Mouse (Mus musculus): ENCODE measurements at regions not wholly inside any gene's neighbourhood (a gene's known extent, or its start where the extent isn't known, plus 50 kb on each side); places are given as distances from the start of the nearest gene placed in this dataset.

DNA sequence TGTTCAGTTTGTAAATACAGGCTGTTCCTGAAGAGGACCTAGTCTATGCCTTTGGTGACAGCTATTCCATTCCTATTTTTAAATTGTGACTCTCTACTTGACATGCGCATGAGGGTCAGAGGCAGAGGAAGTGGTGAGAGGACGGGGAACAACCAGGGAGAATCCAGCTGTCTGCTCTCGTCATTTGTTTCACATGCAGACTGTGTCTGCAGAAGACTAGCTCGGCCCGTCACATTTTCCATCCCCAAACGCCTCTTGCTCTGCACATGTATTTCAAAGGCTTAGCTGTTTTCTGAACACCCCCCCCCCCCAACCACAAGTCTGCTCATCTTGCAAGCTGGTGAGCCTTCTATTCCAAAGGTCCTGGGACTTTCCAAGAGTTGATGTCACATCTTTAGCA lies 339.4 kb downstream of the Dhx35 start:
- TF ChIP-seq CTCF (IDR thresholded peaks at IDR 0.05; ENCODE audit: low read depth, low read length) (no peak), POLR2A (IDR thresholded peaks at IDR 0.05; ENCODE audit: insufficient read depth, low read length) (no peak), EP300 (IDR thresholded peaks at IDR 0.05; ENCODE audit: insufficient read depth, low read depth, low read length) (no peak)
- Histone ChIP-seq H3K4me1 (ENCODE audit: control insufficient read depth, insufficient read depth, low read length) (no peaks in the 10 kb centered on the region), H3K9me3 (replicated peaks; ENCODE audit: control insufficient read depth, insufficient read depth, low read length, poor library complexity, severe bottlenecking) (no peaks in the 10 kb centered on the region), H3K27ac (ENCODE audit: insufficient read depth, low read length) (no peak overlapping the region), H3K9ac (ENCODE audit: low read depth, poor library complexity, severe bottlenecking) (no peak overlapping the region), H3K36me3 (ENCODE audit: control insufficient read depth, insufficient read depth, low read length, poor library complexity, severe bottlenecking) (no peaks in the 10 kb centered on the region), H3K4me3 (ENCODE audit: low read depth, low read length) (no peak overlapping the region), H3K27me3 (ENCODE audit: control insufficient read depth, insufficient read depth, low read length, poor library complexity, severe bottlenecking) (no peaks in the 10 kb centered on the region)

DNA sequence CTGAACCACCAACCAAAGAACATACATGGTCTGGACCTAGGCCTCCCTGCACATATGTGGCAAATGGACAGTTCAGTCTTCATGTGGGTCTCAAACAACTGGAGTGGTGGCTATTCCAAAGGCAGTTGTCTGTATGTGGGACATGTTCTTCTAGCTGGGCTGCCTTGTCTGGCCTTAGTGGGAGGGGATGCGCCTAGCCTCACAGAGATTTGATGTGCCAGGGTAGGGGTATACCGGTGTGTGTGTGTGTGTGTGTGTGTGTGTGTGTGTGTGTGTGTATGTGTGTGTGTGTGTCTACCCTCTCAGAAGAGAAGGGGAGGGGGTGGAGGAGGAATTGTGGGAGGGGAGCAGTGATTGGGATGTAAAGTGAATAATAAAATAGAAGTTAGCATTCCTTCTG lies 344.0 kb downstream of the Dhx35 start:
- Histone ChIP-seq H3K27me3 (ENCODE audit: control insufficient read depth, insufficient read depth, low read length, poor library complexity, severe bottlenecking) (no peaks in the 10 kb centered on the region), H3K4me3 (ENCODE audit: low read depth, low read length) (no peak overlapping the region), H3K9me3 (replicated peaks; ENCODE audit: control insufficient read depth, insufficient read depth, low read length, poor library complexity, severe bottlenecking) (no peaks in the 10 kb centered on the region), H3K27ac (ENCODE audit: insufficient read depth, low read length) (no peak overlapping the region), H3K9ac (ENCODE audit: low read depth, poor library complexity, severe bottlenecking) (no peak overlapping the region), H3K4me1 (ENCODE audit: control insufficient read depth, insufficient read depth, low read length) (no peaks in the 10 kb centered on the region), H3K36me3 (ENCODE audit: control insufficient read depth, insufficient read depth, low read length, poor library complexity, severe bottlenecking) (no peaks in the 10 kb centered on the region)
- no peak for TF ChIP-seq EP300 (IDR thresholded peaks at IDR 0.05; ENCODE audit: insufficient read depth, low read depth, low read length)
- no peak for TF ChIP-seq POLR2A (IDR thresholded peaks at IDR 0.05; ENCODE audit: insufficient read depth, low read length)
- no peak for TF ChIP-seq CTCF (IDR thresholded peaks at IDR 0.05; ENCODE audit: low read depth, low read length)

DNA sequence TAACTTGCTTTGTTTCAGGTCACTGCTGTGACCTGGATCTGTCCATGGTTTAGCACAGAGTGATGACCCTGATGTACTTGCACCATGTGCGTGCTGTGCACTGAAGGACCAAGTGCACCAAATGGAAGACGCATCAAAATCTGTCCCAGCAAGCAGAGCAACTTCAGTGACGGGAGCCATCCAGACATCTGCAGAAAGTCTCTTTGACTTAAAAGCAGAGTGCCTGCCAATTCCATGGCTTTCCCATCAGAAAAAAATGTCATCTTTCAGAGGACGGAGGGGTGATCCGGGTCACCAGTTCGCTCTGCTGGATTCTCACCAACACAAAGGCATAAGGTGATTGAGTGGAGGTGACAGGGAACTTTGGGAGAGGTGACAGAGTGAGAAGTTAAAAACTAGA lies 351.4 kb downstream of the Dhx35 start:
- Histone ChIP-seq H3K9me3 (replicated peaks; ENCODE audit: control insufficient read depth, insufficient read depth, low read length, poor library complexity, severe bottlenecking) (no peaks in the 10 kb centered on the region), H3K4me1 (ENCODE audit: control insufficient read depth, insufficient read depth, low read length) (no peaks in the 10 kb centered on the region), H3K9ac (ENCODE audit: low read depth, poor library complexity, severe bottlenecking) (no peak overlapping the region), H3K27me3 (ENCODE audit: control insufficient read depth, insufficient read depth, low read length, poor library complexity, severe bottlenecking) (no peaks in the 10 kb centered on the region), H3K27ac (ENCODE audit: insufficient read depth, low read length) (no peak overlapping the region), H3K4me3 (ENCODE audit: low read depth, low read length) (no peak overlapping the region), H3K36me3 (ENCODE audit: control insufficient read depth, insufficient read depth, low read length, poor library complexity, severe bottlenecking) (no peaks in the 10 kb centered on the region)
- no peak for TF ChIP-seq EP300 (IDR thresholded peaks at IDR 0.05; ENCODE audit: insufficient read depth, low read depth, low read length)
- TF ChIP-seq POLR2A (IDR thresholded peaks at IDR 0.05; ENCODE audit: insufficient read depth, low read length), result no peak
- no peak for TF ChIP-seq CTCF (IDR thresholded peaks at IDR 0.05; ENCODE audit: low read depth, low read length)

DNA sequence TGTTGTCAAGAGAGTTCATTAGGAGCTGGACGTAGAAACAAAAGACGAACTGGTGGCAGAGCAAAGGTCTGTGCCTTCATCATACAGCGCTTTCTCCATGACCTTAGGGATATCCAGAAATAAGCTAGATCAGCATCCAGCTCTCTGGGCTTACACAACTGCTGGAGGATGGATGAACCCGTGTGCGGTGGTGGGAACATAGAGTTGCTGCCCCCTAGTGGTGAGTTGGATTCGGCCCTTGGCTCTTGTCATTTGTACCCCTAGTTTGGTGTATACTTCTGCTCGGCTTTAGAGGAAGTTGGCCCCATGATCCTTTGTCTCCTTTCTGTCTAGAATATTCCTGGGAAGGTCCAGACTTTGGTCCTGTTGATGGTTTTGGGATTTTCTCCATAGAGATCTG lies 369.4 kb downstream of the Dhx35 start:
- H3K27me3 ChIP-seq (ENCODE audit: control insufficient read depth, insufficient read depth, low read length, poor library complexity, severe bottlenecking), result no peaks in the 10 kb centered on the region

DNA sequence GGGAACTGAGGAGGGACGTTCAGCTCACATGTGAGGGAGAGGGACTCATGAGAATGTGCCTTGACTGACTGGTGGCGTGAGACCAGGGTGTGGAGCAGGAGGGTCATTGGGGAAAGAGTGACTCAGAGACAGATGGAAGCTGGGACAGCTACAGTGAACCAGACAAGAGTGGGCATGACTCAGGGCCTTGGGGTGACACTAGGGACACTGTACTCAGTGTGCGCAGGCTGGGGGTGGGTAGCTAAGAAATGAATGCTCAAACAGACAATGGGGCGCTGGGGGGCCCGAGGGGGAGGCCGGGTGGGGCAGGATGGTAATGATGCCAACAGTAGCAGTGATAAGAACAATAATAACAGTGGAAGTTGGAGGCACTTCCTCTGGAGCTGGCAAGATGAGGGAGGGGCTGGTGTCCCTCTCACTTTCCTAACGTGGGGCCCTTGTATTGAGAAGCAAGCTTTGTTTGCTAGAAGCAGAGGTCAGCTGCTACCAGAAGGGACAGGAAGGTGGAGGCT lies 374.0 kb downstream of the Dhx35 start:
- no peak overlapping the region for H3K27ac ChIP-seq (ENCODE audit: insufficient read depth, low read length)
- no peak overlapping the region for H3K4me3 ChIP-seq (ENCODE audit: low read depth, low read length)
- no peaks in the 10 kb centered on the region for H3K36me3 ChIP-seq (ENCODE audit: control insufficient read depth, insufficient read depth, low read length, poor library complexity, severe bottlenecking)
- H3K9ac ChIP-seq (ENCODE audit: low read depth, poor library complexity, severe bottlenecking), result no peak overlapping the region
- TF ChIP-seq EP300 (IDR thresholded peaks at IDR 0.05; ENCODE audit: insufficient read depth, low read depth, low read length), result no peak
- no peak for TF ChIP-seq CTCF (IDR thresholded peaks at IDR 0.05; ENCODE audit: low read depth, low read length)
- no peak for TF ChIP-seq POLR2A (IDR thresholded peaks at IDR 0.05; ENCODE audit: insufficient read depth, low read length)
- H3K9me3 ChIP-seq (replicated peaks; ENCODE audit: control insufficient read depth, insufficient read depth, low read length, poor library complexity, severe bottlenecking), result no peaks in the 10 kb centered on the region
- no peaks in the 10 kb centered on the region for H3K27me3 ChIP-seq (ENCODE audit: control insufficient read depth, insufficient read depth, low read length, poor library complexity, severe bottlenecking)
- no peaks in the 10 kb centered on the region for H3K4me1 ChIP-seq (ENCODE audit: control insufficient read depth, insufficient read depth, low read length)

More for the DNA sequence above, 369.4 kb downstream of the Dhx35 start:
- TF ChIP-seq POLR2A (IDR thresholded peaks at IDR 0.05; ENCODE audit: insufficient read depth, low read length), result no peak
- peak; percentile 77 for TF ChIP-seq CTCF (IDR thresholded peaks at IDR 0.05; ENCODE audit: low read depth, low read length)
- no peak for TF ChIP-seq EP300 (IDR thresholded peaks at IDR 0.05; ENCODE audit: insufficient read depth, low read depth, low read length)
- Histone ChIP-seq H3K36me3 (ENCODE audit: control insufficient read depth, insufficient read depth, low read length, poor library complexity, severe bottlenecking) (no peaks in the 10 kb centered on the region), H3K27ac (ENCODE audit: insufficient read depth, low read length) (no peak overlapping the region), H3K9me3 (replicated peaks; ENCODE audit: control insufficient read depth, insufficient read depth, low read length, poor library complexity, severe bottlenecking) (no peaks in the 10 kb centered on the region), H3K4me3 (ENCODE audit: low read depth, low read length) (no peak overlapping the region), H3K9ac (ENCODE audit: low read depth, poor library complexity, severe bottlenecking) (no peak overlapping the region), H3K4me1 (ENCODE audit: control insufficient read depth, insufficient read depth, low read length) (no peaks in the 10 kb centered on the region)

DNA sequence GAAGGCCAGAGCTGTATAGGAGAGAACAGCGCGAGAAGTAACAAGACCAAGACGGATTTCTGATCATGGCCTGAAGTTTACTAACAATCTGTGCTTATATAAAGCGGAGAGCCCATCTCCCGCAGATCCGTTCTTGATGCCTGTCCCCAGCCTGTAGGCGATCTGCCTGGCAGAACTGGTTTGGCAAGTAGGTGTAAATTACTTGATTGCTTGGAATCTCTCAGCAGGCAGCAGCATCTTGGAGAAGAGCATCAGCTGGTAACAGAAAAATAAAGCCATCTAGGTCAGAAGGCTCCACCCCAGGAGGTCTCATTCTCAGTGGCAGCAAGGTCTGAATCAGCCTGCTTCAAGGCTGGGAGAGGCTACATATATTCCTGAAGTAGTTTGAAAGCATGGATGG lies 401.5 kb downstream of the Dhx35 start:
- no peak for TF ChIP-seq POLR2A (IDR thresholded peaks at IDR 0.05; ENCODE audit: insufficient read depth, low read length)
- no peak for TF ChIP-seq CTCF (IDR thresholded peaks at IDR 0.05; ENCODE audit: low read depth, low read length)
- TF ChIP-seq EP300 (IDR thresholded peaks at IDR 0.05; ENCODE audit: insufficient read depth, low read depth, low read length), result 0 out of 2 replicates have a peak, but pooled peaks have one; percentile 27
- Histone ChIP-seq H3K27me3 (ENCODE audit: control insufficient read depth, insufficient read depth, low read length, poor library complexity, severe bottlenecking) (no peaks in the 10 kb centered on the region), H3K9me3 (replicated peaks; ENCODE audit: control insufficient read depth, insufficient read depth, low read length, poor library complexity, severe bottlenecking) (no peaks in the 10 kb centered on the region), H3K9ac (ENCODE audit: low read depth, poor library complexity, severe bottlenecking) (no peak overlapping the region), H3K4me3 (ENCODE audit: low read depth, low read length) (no peak overlapping the region), H3K4me1 (ENCODE audit: control insufficient read depth, insufficient read depth, low read length) (no peaks in the 10 kb centered on the region), H3K36me3 (ENCODE audit: control insufficient read depth, insufficient read depth, low read length, poor library complexity, severe bottlenecking) (no peaks in the 10 kb centered on the region), H3K27ac (ENCODE audit: insufficient read depth, low read length) (no peak overlapping the region)

Data from ES-Bruce4 (cell line).